Mouse (Mus musculus): ENCODE data around the gene Cntn3. TPM values are rescaled to one million over a fixed set of nuclear protein-coding genes. Genes with fewer than 3 reads are reported as not detected.

Cntn3 gene
- polyA plus RNA-seq, 1 experiment from 2014 or later, result 0.89 TPM

- no peak overlapping the region for H3K4me3 ChIP-seq
- WGBS, result 89% methylated on average over 4 of the region's 4 CpGs
- H3K9me3 ChIP-seq, result no peaks in the 10 kb centered on the region
- no peak overlapping the region for H3K27ac ChIP-seq
- no peaks in the 10 kb centered on the region for H3K4me1 ChIP-seq (replicated peaks)
- no peaks in the 10 kb centered on the region for H3K27me3 ChIP-seq (ENCODE audit: insufficient read depth, poor library complexity, severe bottlenecking)
- DNase-seq (ENCODE audit: low spot score), result no peak
- H3K36me3 ChIP-seq, result no peaks in the 10 kb centered on the region
These were observed 184.3 kb downstream of the Cntn3 start for GRCm38 (mm10) chr6:102388590-102388989.

GRCm38 (mm10) chr6:102372112-102372511 is 200.8 kb downstream of the Cntn3 start:
- DNase-seq (ENCODE audit: low spot score), result no peak
- H3K27ac ChIP-seq, result no peak overlapping the region
- no peaks in the 10 kb centered on the region for H3K36me3 ChIP-seq
- H3K4me3 ChIP-seq, result no peak overlapping the region
- 17% methylated on average over 1 of the region's 1 CpGs for WGBS
- H3K4me1 ChIP-seq (replicated peaks), result peaks cover 13% of the 10 kb centered on the region
- no peaks in the 10 kb centered on the region for H3K9me3 ChIP-seq
- no peaks in the 10 kb centered on the region for H3K27me3 ChIP-seq (ENCODE audit: insufficient read depth, poor library complexity, severe bottlenecking)

- Histone ChIP-seq H3K36me3 (no peaks in the 10 kb centered on the region), H3K4me3 (no peak overlapping the region), H3K27me3 (ENCODE audit: insufficient read depth, poor library complexity, severe bottlenecking) (no peaks in the 10 kb centered on the region), H3K4me1 (replicated peaks) (no peaks in the 10 kb centered on the region), H3K27ac (no peak overlapping the region), H3K9me3 (no peaks in the 10 kb centered on the region)
- no peak for DNase-seq (ENCODE audit: low spot score)
These were observed 209.0 kb downstream of the Cntn3 start for GRCm38 (mm10) chr6:102363880-102364279.

GRCm38 (mm10) chr6:102363291-102363832 is 209.5 kb downstream of the Cntn3 start:
- no peak for DNase-seq (ENCODE audit: low spot score)
- 92% methylated on average over 3 of the region's 3 CpGs for WGBS
- no peaks in the 10 kb centered on the region for H3K4me1 ChIP-seq (replicated peaks)
- no peaks in the 10 kb centered on the region for H3K27me3 ChIP-seq (ENCODE audit: insufficient read depth, poor library complexity, severe bottlenecking)
- no peak overlapping the region for H3K27ac ChIP-seq
- H3K36me3 ChIP-seq, result no peaks in the 10 kb centered on the region
- H3K4me3 ChIP-seq, result no peak overlapping the region
- H3K9me3 ChIP-seq, result no peaks in the 10 kb centered on the region

- no peaks in the 10 kb centered on the region for H3K4me1 ChIP-seq (replicated peaks)
- H3K9me3 ChIP-seq, result no peaks in the 10 kb centered on the region
- H3K27me3 ChIP-seq (ENCODE audit: insufficient read depth, poor library complexity, severe bottlenecking), result no peaks in the 10 kb centered on the region
- H3K36me3 ChIP-seq, result no peaks in the 10 kb centered on the region
- WGBS, result 80% methylated on average over 3 of the region's 3 CpGs
- H3K4me3 ChIP-seq, result no peak overlapping the region
- no peak overlapping the region for H3K27ac ChIP-seq
- no peak for DNase-seq (ENCODE audit: low spot score)
These were observed 240.8 kb downstream of the Cntn3 start for GRCm38 (mm10) chr6:102332144-102332543.

GRCm38 (mm10) chr6:102326711-102327110 is 246.2 kb downstream of the Cntn3 start:
- H3K36me3 ChIP-seq, result no peaks in the 10 kb centered on the region
- 90% methylated on average over 2 of the region's 2 CpGs for WGBS

GRCm38 (mm10) chr6:102322614-102323284 is 250.2 kb downstream of the Cntn3 start:
- H3K27ac ChIP-seq, result no peak overlapping the region
- no peaks in the 10 kb centered on the region for H3K27me3 ChIP-seq (ENCODE audit: insufficient read depth, poor library complexity, severe bottlenecking)
- 81% methylated on average over 4 of the region's 4 CpGs for WGBS
- H3K36me3 ChIP-seq, result no peaks in the 10 kb centered on the region
- no peak overlapping the region for H3K4me3 ChIP-seq
- DNase-seq (ENCODE audit: low spot score), result no peak
- H3K4me1 ChIP-seq (replicated peaks), result no peaks in the 10 kb centered on the region
- no peaks in the 10 kb centered on the region for H3K9me3 ChIP-seq

More at GRCm38 (mm10) chr6:102326711-102327110, 246.2 kb downstream of the Cntn3 start:
- Histone ChIP-seq H3K4me3 (no peak overlapping the region), H3K27ac (no peak overlapping the region), H3K4me1 (replicated peaks) (no peaks in the 10 kb centered on the region), H3K27me3 (ENCODE audit: insufficient read depth, poor library complexity, severe bottlenecking) (no peaks in the 10 kb centered on the region), H3K9me3 (no peaks in the 10 kb centered on the region)
- DNase-seq (ENCODE audit: low spot score), result no peak

- Histone ChIP-seq H3K27ac (no peak overlapping the region), H3K4me3 (no peak overlapping the region), H3K9me3 (no peaks in the 10 kb centered on the region), H3K4me1 (replicated peaks) (no peaks in the 10 kb centered on the region), H3K27me3 (ENCODE audit: insufficient read depth, poor library complexity, severe bottlenecking) (no peaks in the 10 kb centered on the region), H3K36me3 (no peaks in the 10 kb centered on the region)
- 79% methylated on average over 3 of the region's 3 CpGs for WGBS
- no peak for DNase-seq (ENCODE audit: low spot score)
These were observed 253.1 kb downstream of the Cntn3 start for GRCm38 (mm10) chr6:102319755-102320154.

GRCm38 (mm10) chr6:102282889-102283288 is 290.0 kb downstream of the Cntn3 start:
- no peaks in the 10 kb centered on the region for H3K27me3 ChIP-seq (ENCODE audit: insufficient read depth, poor library complexity, severe bottlenecking)
- no peak for DNase-seq (ENCODE audit: low spot score)
- no peaks in the 10 kb centered on the region for H3K9me3 ChIP-seq
- H3K4me1 ChIP-seq (replicated peaks), result no peaks in the 10 kb centered on the region
- H3K36me3 ChIP-seq, result no peaks in the 10 kb centered on the region
- no peak overlapping the region for H3K4me3 ChIP-seq
- H3K27ac ChIP-seq, result no peak overlapping the region
- 77% methylated on average over 2 of the region's 2 CpGs for WGBS

- Histone ChIP-seq H3K9me3 (no peaks in the 10 kb centered on the region), H3K27ac (no peak overlapping the region), H3K27me3 (ENCODE audit: insufficient read depth, poor library complexity, severe bottlenecking) (no peaks in the 10 kb centered on the region), H3K4me1 (replicated peaks) (no peaks in the 10 kb centered on the region), H3K36me3 (no peaks in the 10 kb centered on the region), H3K4me3 (no peak overlapping the region)
- 84% methylated on average over 1 of the region's 1 CpGs for WGBS
- DNase-seq (ENCODE audit: low spot score), result no peak
These were observed 341.9 kb downstream of the Cntn3 start for GRCm38 (mm10) chr6:102231015-102231414.

- Histone ChIP-seq H3K4me3 (no peak overlapping the region), H3K27ac (no peak overlapping the region), H3K36me3 (no peaks in the 10 kb centered on the region), H3K27me3 (ENCODE audit: insufficient read depth, poor library complexity, severe bottlenecking) (no peaks in the 10 kb centered on the region), H3K4me1 (replicated peaks) (no peaks in the 10 kb centered on the region), H3K9me3 (no peaks in the 10 kb centered on the region)
- WGBS, result 37% methylated on average over 1 of the region's 1 CpGs
- DNase-seq (ENCODE audit: low spot score), result no peak
These were observed 386.6 kb downstream of the Cntn3 start for GRCm38 (mm10) chr6:102186316-102186715.

- Histone ChIP-seq H3K27me3 (ENCODE audit: insufficient read depth, poor library complexity, severe bottlenecking) (no peaks in the 10 kb centered on the region), H3K4me1 (replicated peaks) (no peaks in the 10 kb centered on the region), H3K4me3 (no peak overlapping the region), H3K27ac (no peak overlapping the region), H3K9me3 (no peaks in the 10 kb centered on the region; the same call in 1 of the 2 replicates), H3K36me3 (no peaks in the 10 kb centered on the region)
- DNase-seq (ENCODE audit: low spot score), result no peak
- WGBS, result 43% methylated on average over 6 of the region's 6 CpGs
These were observed 402.0 kb downstream of the Cntn3 start for GRCm38 (mm10) chr6:102170913-102171312.

- DNase-seq (ENCODE audit: low spot score), result no peak
- H3K36me3 ChIP-seq, result no peaks in the 10 kb centered on the region
- H3K4me3 ChIP-seq, result no peak overlapping the region
- 87% methylated on average over 3 of the region's 3 CpGs for WGBS
- 0 out of 2 replicates have a peak, but pooled peaks cover 4% of the 10 kb centered on the region for H3K4me1 ChIP-seq (replicated peaks)
- no peaks in the 10 kb centered on the region for H3K27me3 ChIP-seq (ENCODE audit: insufficient read depth, poor library complexity, severe bottlenecking)
- H3K27ac ChIP-seq, result no peak overlapping the region
- H3K9me3 ChIP-seq, result no peaks in the 10 kb centered on the region
These were observed 411.7 kb downstream of the Cntn3 start for GRCm38 (mm10) chr6:102161186-102161585.
